Mouse (Mus musculus) hindbrain, embryonic 16.5 days (tissue): ENCODE results near the gene Dpf1. TPM values are rescaled to one million over a fixed set of nuclear protein-coding genes. Genes with fewer than 3 reads are reported as not detected.
A peak's percentile ranks its signal among the peaks of the same experiment; 100 is the strongest.

Experiments used
- ATAC-seq: fragments of 200-750 bp; cut with Nextera tagmentation; 2 replicates; pipeline ENCODE4 v1.8.0; 2017; ENCODE audit warnings: moderate TSS enrichment, moderate library complexity
- H3K27ac ChIP-seq: fragments of 300-500 bp; sonication (generic); 2 replicates; pipeline ENCODE4 v1.5.1; 2014; ENCODE audit warnings: low read depth, mild to moderate bottlenecking, control low read depth, low read length, moderate library complexity
- H3K27me3 ChIP-seq: fragments of 300-500 bp; sonication (generic); replicated peaks from 2 replicates; pipeline ENCODE4 v1.6.1; 2014; ENCODE audit warnings: low read length; ENCODE audit not compliant: control insufficient read depth, insufficient read depth
- H3K36me3 ChIP-seq: fragments of 300-500 bp; sonication (generic); 2 replicates; pipeline ENCODE4 v1.6.1; 2014; ENCODE audit warnings: mild to moderate bottlenecking, low read length, moderate library complexity, mixed read lengths; ENCODE audit not compliant: control insufficient read depth, insufficient read depth
- H3K4me1 ChIP-seq: fragments of 300-500 bp; sonication (generic); 2 replicates; pipeline ENCODE4 v1.6.1; 2014; ENCODE audit warnings: low read depth, low read length; ENCODE audit not compliant: control insufficient read depth, insufficient read depth
- H3K4me2 ChIP-seq: fragments of 300-500 bp; sonication (generic); 2 replicates; pipeline ENCODE4 v1.6.1; 2014; ENCODE audit warnings: mild to moderate bottlenecking, low read length, control low read depth, moderate library complexity
- H3K4me3 ChIP-seq: fragments of 300-500 bp; sonication (generic); 2 replicates; pipeline ENCODE4 v1.5.1; 2014; ENCODE audit warnings: mild to moderate bottlenecking, low read length, control low read depth, moderate library complexity
- H3K9ac ChIP-seq: fragments of 300-500 bp; sonication (generic); 2 replicates; pipeline ENCODE4 v1.6.1; 2014; ENCODE audit warnings: low read depth, mild to moderate bottlenecking, control low read depth, low read length, moderate library complexity
- H3K9me3 ChIP-seq: fragments of 300-500 bp; sonication (generic); 2 replicates; pipeline ENCODE4 v1.6.1; 2014; ENCODE audit warnings: mild to moderate bottlenecking, low read length, moderate library complexity; ENCODE audit not compliant: control insufficient read depth
- WGBS: fragments of 180-500 bp; shearing (Covaris S2); extraction: QIAGEN DNeasy Blood & Tissue Kit; methylation state at CpG from one replicate; pipeline ENCODE4 v1.1.7; 2014; 5-methylcytosine and 5-hydroxymethylcytosine counted together
- polyA plus RNA-seq: library from polyadenylated mRNA; unstranded; fragments of >200 nt; fragmentation: Nextera tagmentation; extraction: Ambion mirVana; gene quantifications from 2 replicates; pipeline ENCODE4 v1.2.1, GENCODE M21; 2015

The Dpf1 gene
- polyA plus RNA-seq, 1 experiment from 2014 or later = 166 TPM

DNA sequence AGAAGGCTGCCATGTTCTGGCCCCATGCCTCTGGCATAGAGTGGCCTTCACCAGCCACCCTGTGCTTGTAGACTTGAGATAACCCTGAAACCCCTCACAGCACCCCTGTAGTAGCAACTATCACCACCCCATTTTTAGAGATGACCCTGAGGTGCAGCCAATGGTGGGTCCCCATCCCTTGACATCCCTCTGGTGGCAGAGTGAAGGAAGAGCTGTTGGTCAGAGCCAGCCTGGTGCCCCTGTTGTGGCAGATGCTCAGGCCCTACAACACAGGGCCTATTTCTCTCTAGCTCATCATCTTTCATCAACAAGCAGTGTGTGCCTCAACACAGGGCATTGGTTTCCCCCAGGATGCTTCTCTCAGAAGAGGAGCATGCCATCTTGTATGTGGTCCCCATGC is 31.5 kb downstream of the Dpf1 start:
- no peak overlapping the region for H3K9ac ChIP-seq
- H3K36me3 ChIP-seq = peaks cover 7% of the 10 kb centered on the region; the same call in 1 of the 2 replicates
- no peaks in the 10 kb centered on the region for H3K9me3 ChIP-seq

DNA sequence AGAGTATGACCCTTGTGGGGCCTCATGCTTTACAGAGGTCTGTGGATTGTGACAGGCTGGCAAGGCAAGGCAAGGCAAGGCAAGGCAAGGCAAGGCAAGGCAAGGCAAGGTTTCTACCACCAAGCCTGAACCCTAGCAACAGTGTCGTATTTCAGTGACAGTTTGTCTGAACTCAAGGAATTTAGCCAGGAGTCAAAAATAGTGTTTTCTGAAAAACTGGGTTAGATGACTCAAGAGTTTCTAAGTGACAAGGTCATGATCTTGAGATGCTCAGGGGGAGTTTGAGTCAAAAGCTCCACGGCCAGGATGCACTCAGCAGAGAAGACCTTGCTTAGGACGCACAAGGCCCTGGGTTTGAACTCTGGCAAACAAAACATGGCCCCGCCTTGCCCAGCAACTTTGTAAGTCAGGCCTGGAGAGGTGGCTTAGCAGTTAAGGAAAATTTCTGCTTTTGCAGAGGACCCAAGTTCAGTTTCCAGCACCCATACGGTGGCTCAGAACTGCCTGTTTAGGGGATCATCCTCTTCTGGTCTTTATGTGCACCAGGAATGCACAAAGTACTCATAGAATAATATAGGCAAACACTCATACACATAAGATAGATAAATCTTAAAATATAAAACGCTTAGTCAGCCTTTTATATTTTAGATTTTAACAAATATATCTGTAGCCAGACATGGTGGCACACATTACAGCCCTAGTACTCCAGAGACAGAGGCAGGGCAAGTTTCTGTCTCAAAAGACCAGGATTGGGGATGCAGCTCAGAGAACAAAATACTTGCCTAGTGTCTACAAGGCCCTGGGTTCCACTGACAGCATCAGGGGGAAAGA is 32.3 kb downstream of the Dpf1 start:
- Histone ChIP-seq H3K27ac (no peak overlapping the region), H3K27me3 (no peaks in the 10 kb centered on the region), H3K4me3 (no peak overlapping the region), H3K4me2 (no peak overlapping the region), H3K9ac (no peak overlapping the region), H3K36me3 (peaks cover 6% of the 10 kb centered on the region; the same call in 1 of the 2 replicates), H3K4me1 (no peaks in the 10 kb centered on the region), H3K9me3 (no peaks in the 10 kb centered on the region)
- WGBS = 82% methylated on average over 6 of the region's 6 CpGs
- no peak for ATAC-seq

More for the DNA sequence above, 31.5 kb downstream of the Dpf1 start:
- Histone ChIP-seq H3K4me2 (no peak overlapping the region), H3K4me1 (no peaks in the 10 kb centered on the region), H3K4me3 (no peak overlapping the region), H3K27me3 (no peaks in the 10 kb centered on the region), H3K27ac (no peak overlapping the region)
- no peak for ATAC-seq

GRCm38 (mm10) chr7:29336795-29337319 is 33.1 kb downstream of the Dpf1 start:
- no peak overlapping the region for H3K27ac ChIP-seq
- H3K4me3 ChIP-seq = no peak overlapping the region
- WGBS = 61% methylated on average over 9 of the region's 9 CpGs
- no peak overlapping the region for H3K4me2 ChIP-seq
- H3K4me1 ChIP-seq = peaks cover 2% of the 10 kb centered on the region
- no peaks in the 10 kb centered on the region for H3K9me3 ChIP-seq
- H3K27me3 ChIP-seq = no peaks in the 10 kb centered on the region
- no peaks in the 10 kb centered on the region; the same call in 1 of the 2 replicates for H3K36me3 ChIP-seq
- no peak for ATAC-seq
- H3K9ac ChIP-seq = no peak overlapping the region

DNA sequence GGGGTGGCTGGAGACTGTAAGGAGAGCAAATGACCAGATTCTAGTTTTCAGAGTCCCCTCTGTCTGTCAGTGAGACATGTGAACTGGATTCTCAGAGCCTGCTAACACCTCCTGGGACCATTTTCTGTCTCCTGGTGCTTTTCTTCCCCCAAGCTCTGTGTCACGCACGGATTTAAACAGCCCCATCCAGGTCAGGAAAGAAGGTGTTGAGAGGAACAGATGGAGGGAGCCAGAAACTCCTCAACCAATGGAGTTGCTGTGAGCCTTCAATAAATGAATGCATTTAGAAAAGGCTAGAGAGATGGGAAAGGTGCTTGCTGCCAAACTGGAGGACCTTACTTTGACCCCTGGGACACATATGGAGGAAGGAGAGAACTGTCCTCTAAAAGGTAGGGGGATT is 34.0 kb downstream of the Dpf1 start:
- H3K4me2 ChIP-seq = no peak overlapping the region
- no peak for ATAC-seq
- no peak overlapping the region for H3K4me3 ChIP-seq
- H3K9me3 ChIP-seq = no peaks in the 10 kb centered on the region
- H3K4me1 ChIP-seq = peaks cover 9% of the 10 kb centered on the region
- H3K27me3 ChIP-seq = no peaks in the 10 kb centered on the region
- no peak overlapping the region for H3K9ac ChIP-seq
- 79% methylated on average over 2 of the region's 2 CpGs for WGBS
- H3K27ac ChIP-seq = no peak overlapping the region
- no peaks in the 10 kb centered on the region; the same call in 1 of the 2 replicates for H3K36me3 ChIP-seq

DNA sequence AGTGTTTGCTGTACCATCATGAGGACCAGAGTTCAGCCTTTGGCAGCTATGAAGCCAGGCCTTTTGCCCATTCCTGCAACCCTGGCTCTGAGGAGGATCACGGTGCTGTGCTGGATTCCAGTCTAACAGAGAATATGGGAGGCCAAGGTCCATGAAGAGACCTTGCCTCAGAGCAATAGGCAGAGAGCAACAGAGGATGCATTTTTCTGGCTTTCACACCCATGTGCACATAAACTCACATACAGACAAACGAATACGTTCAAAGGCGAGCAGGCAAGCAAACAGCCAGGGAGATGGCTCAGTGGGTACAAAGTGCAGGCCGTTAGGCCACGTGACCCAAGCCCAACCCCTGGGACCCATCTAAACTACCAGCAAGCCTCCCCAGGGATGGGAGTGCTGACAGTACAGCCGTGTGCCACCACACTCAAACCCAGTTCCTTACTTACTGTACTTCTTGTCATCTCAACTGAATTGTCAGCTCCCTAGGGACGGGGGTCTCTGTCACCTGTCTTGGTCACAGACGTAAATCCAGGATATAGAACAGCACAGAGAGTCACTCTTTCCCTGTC is 34.7 kb downstream of the Dpf1 start:
- Histone ChIP-seq H3K4me1 (peaks cover 9% of the 10 kb centered on the region), H3K4me3 (no peak overlapping the region), H3K27me3 (no peaks in the 10 kb centered on the region), H3K27ac (no peak overlapping the region), H3K36me3 (no peaks in the 10 kb centered on the region; the same call in 1 of the 2 replicates), H3K4me2 (no peak overlapping the region), H3K9ac (no peak overlapping the region), H3K9me3 (no peaks in the 10 kb centered on the region)
- WGBS = 79% methylated on average over 9 of the region's 9 CpGs
- no peak for ATAC-seq

GRCm38 (mm10) chr7:29338984-29339679 is 35.4 kb downstream of the Dpf1 start:
- Histone ChIP-seq H3K4me3 (no peak overlapping the region), H3K27me3 (no peaks in the 10 kb centered on the region), H3K27ac (no peak overlapping the region), H3K9ac (no peak overlapping the region), H3K4me1 (peaks cover 9% of the 10 kb centered on the region), H3K36me3 (no peaks in the 10 kb centered on the region; the same call in none of the 2 replicates), H3K4me2 (no peak overlapping the region), H3K9me3 (no peaks in the 10 kb centered on the region)
- no peak for ATAC-seq
- WGBS = 82% methylated on average over 14 of the region's 14 CpGs

DNA sequence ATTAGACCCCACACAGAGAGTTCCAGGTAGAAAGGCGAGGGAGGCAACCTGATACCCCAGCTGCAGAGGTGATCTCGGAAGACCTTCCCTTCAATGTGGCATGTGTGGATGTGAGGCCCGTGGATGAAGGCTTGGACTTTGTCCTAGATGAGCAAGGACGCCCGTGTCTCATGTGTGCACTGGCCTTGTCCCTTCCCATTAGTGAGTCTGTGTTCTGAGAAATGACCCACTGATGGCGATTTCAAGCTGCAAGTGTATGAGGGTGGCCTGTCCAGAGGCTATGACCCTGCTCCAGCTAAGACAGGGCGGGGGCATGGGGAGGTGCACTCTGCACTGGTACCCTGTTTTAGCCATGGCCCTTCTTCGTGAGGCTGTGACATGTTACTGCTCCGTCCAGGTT is 36.5 kb downstream of the Dpf1 start:
- no peak for ATAC-seq
- no peak overlapping the region for H3K9ac ChIP-seq

DNA sequence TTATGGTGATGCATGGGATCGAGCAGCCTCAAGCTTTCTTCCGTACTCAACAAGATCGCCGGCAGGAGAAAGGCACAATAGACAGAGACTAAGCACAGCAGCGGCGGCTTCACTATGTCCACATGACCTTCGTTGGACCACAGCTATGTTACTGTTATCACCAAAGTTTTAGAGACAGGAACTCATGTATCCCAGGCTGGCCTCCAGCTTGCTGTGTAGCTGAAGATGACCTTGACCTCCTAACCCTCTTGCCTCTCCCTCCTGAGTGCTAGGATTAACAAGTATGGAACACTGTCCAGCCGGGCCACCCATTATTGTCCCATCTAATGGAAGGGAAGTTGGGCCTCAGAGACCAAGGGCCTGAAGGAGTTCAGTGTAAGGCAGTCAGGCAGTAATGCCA is 37.1 kb downstream of the Dpf1 start:
- Histone ChIP-seq H3K4me3 (no peak overlapping the region), H3K4me2 (no peak overlapping the region), H3K9ac (no peak overlapping the region), H3K9me3 (no peaks in the 10 kb centered on the region), H3K4me1 (peaks cover 9% of the 10 kb centered on the region), H3K27me3 (no peaks in the 10 kb centered on the region), H3K36me3 (no peaks in the 10 kb centered on the region; the same call in none of the 2 replicates), H3K27ac (no peak overlapping the region)
- WGBS = 95% methylated on average over 8 of the region's 8 CpGs
- no peak for ATAC-seq

More for the DNA sequence above, 36.5 kb downstream of the Dpf1 start:
- Histone ChIP-seq H3K27ac (no peak overlapping the region), H3K4me1 (peaks cover 9% of the 10 kb centered on the region), H3K4me3 (no peak overlapping the region), H3K9me3 (no peaks in the 10 kb centered on the region), H3K4me2 (no peak overlapping the region), H3K27me3 (no peaks in the 10 kb centered on the region), H3K36me3 (no peaks in the 10 kb centered on the region; the same call in none of the 2 replicates)
- 89% methylated on average over 9 of the region's 9 CpGs for WGBS

GRCm38 (mm10) chr7:29341722-29342121 is 38.0 kb downstream of the Dpf1 start:
- Histone ChIP-seq H3K4me3 (no peak overlapping the region), H3K36me3 (no peaks in the 10 kb centered on the region; the same call in none of the 2 replicates), H3K9ac (peak overlapping the region; percentile 31), H3K4me1 (peaks cover 9% of the 10 kb centered on the region), H3K4me2 (no peak overlapping the region), H3K27ac (peak overlapping the region; percentile 46; the same call in 1 of the 2 replicates), H3K27me3 (no peaks in the 10 kb centered on the region), H3K9me3 (no peaks in the 10 kb centered on the region)
- ATAC-seq = 0 out of 2 replicates have a peak, but pooled peaks have one; percentile 28
- WGBS = 51% methylated on average over 12 of the region's 12 CpGs
